Mouse (Mus musculus): Measurements from ENCODE around the gene Tigit. TPM values are rescaled to one million over a fixed set of nuclear protein-coding genes. Genes with fewer than 3 reads are reported as not detected.

The Tigit gene
- total RNA-seq, 1 experiment, result 0.40 TPM

DNA sequence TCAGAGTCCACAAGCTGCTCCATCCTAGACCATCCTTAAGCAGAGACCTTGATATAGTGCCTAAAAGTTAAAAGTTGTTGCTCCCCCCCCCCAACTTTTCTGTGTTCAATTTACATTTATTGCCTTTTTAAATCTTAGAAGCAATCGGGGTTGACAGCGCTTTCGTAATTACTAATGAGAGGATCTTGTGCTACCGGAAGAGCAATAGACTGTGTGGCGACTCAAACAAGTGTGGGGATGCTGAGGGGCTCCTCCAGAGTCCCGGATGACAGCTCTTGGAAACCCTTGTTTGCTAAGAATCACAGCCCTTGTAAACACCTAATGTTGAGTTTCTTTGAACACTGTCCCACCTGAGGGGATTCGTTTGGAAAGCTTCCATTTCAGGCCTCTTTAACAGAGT, 29.9 kb downstream of the Tigit start:
- no peaks in the 10 kb centered on the region for H3K4me1 ChIP-seq (ENCODE audit: control insufficient read depth in 2 of 2, insufficient read depth in 2 of 2, low read length in 2 of 2, poor library complexity in 1 of 2)
- no peak overlapping the region for H3K9ac ChIP-seq (ENCODE audit: insufficient read depth, low read depth, low read length, poor library complexity, severe bottlenecking)
- no peak overlapping the region for H3K27ac ChIP-seq (ENCODE audit: insufficient read depth, low read depth, low read length, poor library complexity, severe bottlenecking)
- in situ Hi-C loops (cut with MboI; ENCODE audit: low sequenced_read_pairs in 2 of 2, unreplicated experiment in 2 of 2), result no loop called here
- no peak for TF ChIP-seq MAFK (IDR thresholded peaks at IDR 0.05; ENCODE audit: insufficient read depth, low read depth, low read length)
- no peak for TF ChIP-seq CHD2 (IDR thresholded peaks at IDR 0.05; ENCODE audit: low read depth, low read length)
- TF ChIP-seq ZNF384 (IDR thresholded peaks at IDR 0.05; ENCODE audit: low read depth, low read length), result no peak
- TF ChIP-seq ZC3H11A (IDR thresholded peaks at IDR 0.05; ENCODE audit: borderline replicate concordance, low read depth, low read length), result no peak
- TF ChIP-seq HCFC1 (IDR thresholded peaks at IDR 0.05; ENCODE audit: borderline replicate concordance, insufficient read depth, low read length), result no peak
- H3K36me3 ChIP-seq (ENCODE audit: control insufficient read depth, insufficient read depth, low read length, poor library complexity, severe bottlenecking), result no peaks in the 10 kb centered on the region
- H3K9me3 ChIP-seq (ENCODE audit: control insufficient read depth, insufficient read depth, low read depth, low read length), result no peaks in the 10 kb centered on the region
- DNase-seq (ENCODE audit: low read depth, low spot score), result no peak
- no peak overlapping the region for H3K4me3 ChIP-seq (ENCODE audit: insufficient read depth in 1 of 2, low read depth in 1 of 2, low read length in 2 of 2, poor library complexity in 1 of 2, severe bottlenecking in 1 of 2)

GRCm38 (mm10) chr16:43631758-43632157, 32.2 kb downstream of the Tigit start:
- Histone ChIP-seq H3K27ac (ENCODE audit: insufficient read depth, low read depth, low read length, poor library complexity, severe bottlenecking) (no peak overlapping the region), H3K36me3 (ENCODE audit: control insufficient read depth, insufficient read depth, low read length, poor library complexity, severe bottlenecking) (no peaks in the 10 kb centered on the region), H3K9ac (ENCODE audit: insufficient read depth, low read depth, low read length, poor library complexity, severe bottlenecking) (no peak overlapping the region), H3K4me1 (ENCODE audit: control insufficient read depth in 2 of 2, insufficient read depth in 2 of 2, low read length in 2 of 2, poor library complexity in 1 of 2) (no peaks in the 10 kb centered on the region), H3K9me3 (ENCODE audit: control insufficient read depth, insufficient read depth, low read depth, low read length) (no peaks in the 10 kb centered on the region), H3K4me3 (ENCODE audit: insufficient read depth in 1 of 2, low read depth in 1 of 2, low read length in 2 of 2, poor library complexity in 1 of 2, severe bottlenecking in 1 of 2) (no peak overlapping the region)
- no peak for DNase-seq (ENCODE audit: low read depth, low spot score)
- TF ChIP-seq HCFC1 (IDR thresholded peaks at IDR 0.05; ENCODE audit: borderline replicate concordance, insufficient read depth, low read length) (no peak), ZC3H11A (IDR thresholded peaks at IDR 0.05; ENCODE audit: borderline replicate concordance, low read depth, low read length) (no peak), ZNF384 (IDR thresholded peaks at IDR 0.05; ENCODE audit: low read depth, low read length) (no peak), CHD2 (IDR thresholded peaks at IDR 0.05; ENCODE audit: low read depth, low read length) (no peak), MAFK (IDR thresholded peaks at IDR 0.05; ENCODE audit: insufficient read depth, low read depth, low read length) (no peak)
- in situ Hi-C loops (cut with MboI; ENCODE audit: low sequenced_read_pairs in 2 of 2, unreplicated experiment in 2 of 2), result no loop called here

GRCm38 (mm10) chr16:43628662-43629061, 35.3 kb downstream of the Tigit start:
- no peak overlapping the region for H3K27ac ChIP-seq (ENCODE audit: insufficient read depth, low read depth, low read length, poor library complexity, severe bottlenecking)
- no peak overlapping the region for H3K9ac ChIP-seq (ENCODE audit: insufficient read depth, low read depth, low read length, poor library complexity, severe bottlenecking)
- no peak for TF ChIP-seq ZNF384 (IDR thresholded peaks at IDR 0.05; ENCODE audit: low read depth, low read length)
- TF ChIP-seq MAFK (IDR thresholded peaks at IDR 0.05; ENCODE audit: insufficient read depth, low read depth, low read length), result no peak
- no peak for TF ChIP-seq CHD2 (IDR thresholded peaks at IDR 0.05; ENCODE audit: low read depth, low read length)
- no peak for TF ChIP-seq ZC3H11A (IDR thresholded peaks at IDR 0.05; ENCODE audit: borderline replicate concordance, low read depth, low read length)
- no peak for TF ChIP-seq HCFC1 (IDR thresholded peaks at IDR 0.05; ENCODE audit: borderline replicate concordance, insufficient read depth, low read length)
- no peaks in the 10 kb centered on the region for H3K36me3 ChIP-seq (ENCODE audit: control insufficient read depth, insufficient read depth, low read length, poor library complexity, severe bottlenecking)
- no peaks in the 10 kb centered on the region for H3K4me1 ChIP-seq (ENCODE audit: control insufficient read depth in 2 of 2, insufficient read depth in 2 of 2, low read length in 2 of 2, poor library complexity in 1 of 2)
- in situ Hi-C loops (cut with MboI; ENCODE audit: low sequenced_read_pairs in 2 of 2, unreplicated experiment in 2 of 2), result no loop called here
- no peaks in the 10 kb centered on the region for H3K9me3 ChIP-seq (ENCODE audit: control insufficient read depth, insufficient read depth, low read depth, low read length)
- DNase-seq (ENCODE audit: low read depth, low spot score), result no peak
- H3K4me3 ChIP-seq (ENCODE audit: insufficient read depth in 1 of 2, low read depth in 1 of 2, low read length in 2 of 2, poor library complexity in 1 of 2, severe bottlenecking in 1 of 2), result no peak overlapping the region

DNA sequence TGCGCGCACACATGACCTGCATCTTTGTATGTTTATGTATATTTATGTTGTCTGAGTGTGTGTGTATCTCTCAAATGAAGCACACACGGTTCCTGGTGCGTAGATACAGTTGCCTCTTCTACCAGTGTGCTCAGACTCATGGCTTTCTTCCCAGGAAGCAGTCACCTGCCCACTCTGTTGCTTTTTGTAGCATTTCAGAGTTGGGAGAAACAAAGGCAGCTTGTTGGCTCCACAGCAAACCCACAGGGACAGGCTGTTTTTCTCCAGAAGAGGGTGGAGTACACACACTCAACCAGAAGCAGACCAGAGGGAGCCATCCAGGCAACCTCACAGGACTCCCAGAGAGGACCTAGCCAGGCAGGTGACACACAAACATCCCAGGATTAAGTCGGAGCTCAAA, 38.0 kb downstream of the Tigit start:
- no peaks in the 10 kb centered on the region for H3K36me3 ChIP-seq (ENCODE audit: control insufficient read depth, insufficient read depth, low read length, poor library complexity, severe bottlenecking)
- H3K27ac ChIP-seq (ENCODE audit: insufficient read depth, low read depth, low read length, poor library complexity, severe bottlenecking), result no peak overlapping the region
- H3K9me3 ChIP-seq (ENCODE audit: control insufficient read depth, insufficient read depth, low read depth, low read length), result no peaks in the 10 kb centered on the region
- in situ Hi-C loops (cut with MboI; ENCODE audit: low sequenced_read_pairs in 2 of 2, unreplicated experiment in 2 of 2), result no loop called here
- TF ChIP-seq ZNF384 (IDR thresholded peaks at IDR 0.05; ENCODE audit: low read depth, low read length) (no peak), ZC3H11A (IDR thresholded peaks at IDR 0.05; ENCODE audit: borderline replicate concordance, low read depth, low read length) (no peak), HCFC1 (IDR thresholded peaks at IDR 0.05; ENCODE audit: borderline replicate concordance, insufficient read depth, low read length) (no peak), CHD2 (IDR thresholded peaks at IDR 0.05; ENCODE audit: low read depth, low read length) (no peak), MAFK (IDR thresholded peaks at IDR 0.05; ENCODE audit: insufficient read depth, low read depth, low read length) (no peak)
- no peak overlapping the region for H3K4me3 ChIP-seq (ENCODE audit: insufficient read depth in 1 of 2, low read depth in 1 of 2, low read length in 2 of 2, poor library complexity in 1 of 2, severe bottlenecking in 1 of 2)
- H3K4me1 ChIP-seq (ENCODE audit: control insufficient read depth in 2 of 2, insufficient read depth in 2 of 2, low read length in 2 of 2, poor library complexity in 1 of 2), result peaks cover 0 to 4% of the 10 kb centered on the region in 2 experiments; a peak in 1 of 4 replicates
- no peak overlapping the region for H3K9ac ChIP-seq (ENCODE audit: insufficient read depth, low read depth, low read length, poor library complexity, severe bottlenecking)
- no peak for DNase-seq (ENCODE audit: low read depth, low spot score)

- in situ Hi-C loops (cut with MboI; ENCODE audit: low sequenced_read_pairs in 2 of 2, unreplicated experiment in 2 of 2), result no loop called here
- H3K9ac ChIP-seq (ENCODE audit: insufficient read depth, low read depth, low read length, poor library complexity, severe bottlenecking), result no peak overlapping the region
- TF ChIP-seq ZNF384 (IDR thresholded peaks at IDR 0.05; ENCODE audit: low read depth, low read length) (no peak), CHD2 (IDR thresholded peaks at IDR 0.05; ENCODE audit: low read depth, low read length) (no peak), ZC3H11A (IDR thresholded peaks at IDR 0.05; ENCODE audit: borderline replicate concordance, low read depth, low read length) (no peak), MAFK (IDR thresholded peaks at IDR 0.05; ENCODE audit: insufficient read depth, low read depth, low read length) (no peak), HCFC1 (IDR thresholded peaks at IDR 0.05; ENCODE audit: borderline replicate concordance, insufficient read depth, low read length) (no peak)
- no peaks in the 10 kb centered on the region for H3K36me3 ChIP-seq (ENCODE audit: control insufficient read depth, insufficient read depth, low read length, poor library complexity, severe bottlenecking)
- no peak for DNase-seq (ENCODE audit: low read depth, low spot score)
- H3K4me3 ChIP-seq (ENCODE audit: insufficient read depth in 1 of 2, low read depth in 1 of 2, low read length in 2 of 2, poor library complexity in 1 of 2, severe bottlenecking in 1 of 2), result no peak overlapping the region
- no peaks in the 10 kb centered on the region for H3K9me3 ChIP-seq (ENCODE audit: control insufficient read depth, insufficient read depth, low read depth, low read length)
- no peak overlapping the region for H3K27ac ChIP-seq (ENCODE audit: insufficient read depth, low read depth, low read length, poor library complexity, severe bottlenecking)
- H3K4me1 ChIP-seq (ENCODE audit: control insufficient read depth in 2 of 2, insufficient read depth in 2 of 2, low read length in 2 of 2, poor library complexity in 1 of 2), result peaks cover 0 to 4% of the 10 kb centered on the region in 2 experiments; a peak in 2 of 4 replicates
Observed at GRCm38 (mm10) chr16:43625289-43625688, 38.7 kb downstream of the Tigit start.
